ENCODE assay signal across 11 mouse cellular contexts in the genomic region with DNA sequence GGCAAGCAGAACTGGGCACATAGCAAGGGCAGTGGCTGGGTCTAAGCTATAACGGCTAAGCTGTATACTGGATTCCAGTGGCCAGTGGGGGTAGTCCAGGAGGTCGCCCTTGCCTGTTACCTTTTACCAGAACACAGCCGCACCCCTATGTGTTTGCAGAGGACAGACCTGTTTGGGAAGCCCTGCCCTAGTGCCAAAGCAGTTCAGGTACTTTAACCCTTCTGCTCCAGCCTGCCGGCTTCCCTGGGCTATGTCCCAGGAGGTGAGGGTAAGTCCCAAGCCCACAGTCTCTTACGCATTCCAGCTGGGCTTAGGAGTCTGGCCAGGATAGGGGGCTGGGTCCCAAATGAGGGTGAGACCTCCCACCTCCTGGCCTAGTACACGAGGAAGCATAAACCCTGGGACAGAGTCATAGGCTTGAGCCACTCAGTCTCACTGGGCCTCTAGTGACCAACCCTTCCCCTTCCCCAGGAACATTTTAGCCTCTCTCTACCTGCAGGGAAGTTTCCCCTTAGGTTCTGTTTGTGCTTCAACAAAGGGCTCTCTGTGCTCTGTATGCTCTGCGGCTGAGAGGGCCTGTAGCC. TPM values are rescaled to one million over a fixed set of nuclear protein-coding genes. Genes with fewer than 3 reads are reported as not detected.
DNase-seq lines count a peak whose midpoint lies in the region; ATAC-seq and TF ChIP-seq lines count a peak whose summit lies in the region.
"Had no signal": no experiment of that assay in that cellular context is flagged by ENCODE, and none has a peak within 500 bp of the region (broad histone marks: within the 10 kb centered on the region; RNA-seq: fewer than 3 reads in every experiment).

No protein-coding gene starts in this region.

- peak overlapping the region; percentile 35; the same call in 1 of the 2 replicates for H3K9ac ChIP-seq in limb, embryonic 13.5 days
- H3K9ac ChIP-seq in stomach, postnatal 0 days (ENCODE audit: low read length) = peak overlapping the region; percentile 31; the same call in 1 of the 2 replicates

- WGBS in limb, embryonic 13.5 days = 58% methylated on average over 7 of the region's 7 CpGs
- 46% methylated on average over 7 of the region's 7 CpGs for WGBS in stomach, postnatal 0 days

- 0 out of 2 replicates have a peak, but pooled peaks have one; percentile 44 for ATAC-seq in limb, embryonic 13.5 days (ENCODE audit: low FRiP score, low read depth)
- peak; percentile 64 for ATAC-seq in stomach, postnatal 0 days (ENCODE audit: low FRiP score, low TSS enrichment)

- H3K4me3 ChIP-seq in limb, embryonic 13.5 days = no peak overlapping the region
- no peak overlapping the region for H3K4me3 ChIP-seq in stomach, postnatal 0 days (ENCODE audit: low read depth, low read length)

- no peak for TF ChIP-seq EP300 in stomach, postnatal 0 days (optimal IDR thresholded peaks at IDR 0.05)

- peaks cover 29% of the 10 kb centered on the region for H3K4me1 ChIP-seq in limb, embryonic 13.5 days
- peaks cover 2% of the 10 kb centered on the region for H3K4me1 ChIP-seq in stomach, postnatal 0 days (replicated peaks; ENCODE audit: control insufficient read depth, insufficient read depth)

- H3K36me3 ChIP-seq in limb, embryonic 13.5 days = peaks cover 81% of the 10 kb centered on the region
- H3K36me3 ChIP-seq in stomach, postnatal 0 days (ENCODE audit: control insufficient read depth, insufficient read depth, low read length) = peaks cover 16% of the 10 kb centered on the region; the same call in 1 of the 2 replicates

- peak overlapping the region; percentile 14; the same call in 1 of the 2 replicates for H3K4me2 ChIP-seq in limb, embryonic 13.5 days (replicated peaks)
- H3K4me2 ChIP-seq in stomach, postnatal 0 days (replicated peaks; ENCODE audit: low read depth) = no peak overlapping the region; the same call in 1 of the 2 replicates

- peak; percentile 24 for DNase-seq in kidney, adult 18-20 months
- DNase-seq in kidney, postnatal 10 days = no peak
- DNase-seq in urinary bladder, postnatal 36 days (ENCODE audit: low spot score in 2 of 2) = peak; percentile 52 to 60
- no peak for DNase-seq in urinary bladder, adult 2 months (ENCODE audit: low spot score)
- peak; percentile 65 for DNase-seq in stomach, postnatal 0 days (ENCODE audit: low spot score)
- DNase-seq in right cerebral cortex, postnatal 25 days = no peak
- DNase-seq in left cerebral cortex, adult 8-10 months (ENCODE audit: low spot score in 2 of 2) = no peak
- DNase-seq: cerebellum, postnatal 36 days had no signal

- no peaks in the 10 kb centered on the region for H3K27me3 ChIP-seq in limb, embryonic 13.5 days
- no peaks in the 10 kb centered on the region for H3K27me3 ChIP-seq in stomach, postnatal 0 days (ENCODE audit: control insufficient read depth, insufficient read depth, low read length)

- peak overlapping the region; percentile 62; the same call in 1 of the 2 replicates for H3K27ac ChIP-seq in limb, embryonic 13.5 days
- peak overlapping the region; percentile 87 for H3K27ac ChIP-seq in stomach, postnatal 0 days (replicated peaks)

- no peaks in the 10 kb centered on the region for H3K9me3 ChIP-seq in limb, embryonic 13.5 days
- no peaks in the 10 kb centered on the region for H3K9me3 ChIP-seq in stomach, postnatal 0 days (ENCODE audit: control insufficient read depth, low read length)

- no peak for TF ChIP-seq CTCF in stomach, postnatal 0 days (IDR thresholded peaks at IDR 0.05; ENCODE audit: low read depth)

RNA-seq across cellular contexts. Expression of gene Gm28035, which starts 4.3 kb away (rescaled TPM):
- polyA plus RNA-seq in urinary bladder, adult 2 months (2012; rRNA removed) = 4.1 and 5.4 TPM in 2 replicates
- 0.22 TPM in 1 of 2 replicates, not detected in the other for polyA plus RNA-seq in limb, embryonic 13.5 days (2015; fragmentation: Nextera tagmentation; extraction: Ambion mirVana)
- 0.05 and 0.11 TPM in 2 replicates for polyA plus RNA-seq in stomach, postnatal 0 days (2015; fragmentation: Nextera tagmentation; extraction: Ambion mirVana)
- 1 to 10 TPM; 3.8 to 8.8 (median 5.5) TPM for total RNA-seq in left cerebral cortex, adult 8-10 months (2022)

RNA-seq across cellular contexts. Expression of gene Lrrc8a, which starts 7.2 kb away (rescaled TPM):
- 24.3 and 30.2 TPM in 2 replicates for polyA plus RNA-seq in urinary bladder, adult 2 months (2012; rRNA removed)
- 49.1 and 51.6 TPM in 2 replicates for polyA plus RNA-seq in limb, embryonic 13.5 days (2015; fragmentation: Nextera tagmentation; extraction: Ambion mirVana)
- 30.3 and 31.7 TPM in 2 replicates for polyA plus RNA-seq in stomach, postnatal 0 days (2015; fragmentation: Nextera tagmentation; extraction: Ambion mirVana)
- 10 to 100 TPM; 59.1 to 67.0 (median 61.5) TPM for total RNA-seq in left cerebral cortex, adult 8-10 months (2022)

RNA-seq across cellular contexts. Expression of gene Phyhd1, which starts 21.3 kb away (rescaled TPM):
- 36.2 and 55.9 TPM in 2 replicates for polyA plus RNA-seq in urinary bladder, adult 2 months (2012; rRNA removed)
- polyA plus RNA-seq in limb, embryonic 13.5 days (2015; fragmentation: Nextera tagmentation; extraction: Ambion mirVana) = 4.1 and 4.5 TPM in 2 replicates
- 5.8 and 7.1 TPM in 2 replicates for polyA plus RNA-seq in stomach, postnatal 0 days (2015; fragmentation: Nextera tagmentation; extraction: Ambion mirVana)
- total RNA-seq in left cerebral cortex, adult 8-10 months (2022) = 10 to 100 TPM; 16.6 to 22.2 (median 19.5) TPM

RNA-seq across cellular contexts. Expression of gene Gm28038, which starts 36.2 kb away (rescaled TPM):
- polyA plus RNA-seq in urinary bladder, adult 2 months (2012; rRNA removed) = not detected in 2 replicates
- polyA plus RNA-seq in limb, embryonic 13.5 days (2015; fragmentation: Nextera tagmentation; extraction: Ambion mirVana) = not detected in 2 replicates
- not detected in 2 replicates for polyA plus RNA-seq in stomach, postnatal 0 days (2015; fragmentation: Nextera tagmentation; extraction: Ambion mirVana)
- not detected for total RNA-seq in left cerebral cortex, adult 8-10 months (2022)
- total RNA-seq: heart, postnatal 10 days; left cerebral cortex, postnatal 14 days had no signal

RNA-seq across cellular contexts. Expression of gene Kyat1, which starts 39.0 kb away (rescaled TPM):
- 75.5 and 103 TPM in 2 replicates for polyA plus RNA-seq in urinary bladder, adult 2 months (2012; rRNA removed)
- 7.8 and 8.1 TPM in 2 replicates for polyA plus RNA-seq in limb, embryonic 13.5 days (2015; fragmentation: Nextera tagmentation; extraction: Ambion mirVana)
- polyA plus RNA-seq in stomach, postnatal 0 days (2015; fragmentation: Nextera tagmentation; extraction: Ambion mirVana) = 81.2 and 89.3 TPM in 2 replicates
- 10 to 100 TPM; 15.3 to 16.8 (median 16.1) TPM for total RNA-seq in left cerebral cortex, adult 8-10 months (2022)

Comparison
In these comparisons a context has a peak if more than half of its experiments do, and no peak if none do; other contexts are left out.
1. DNase-seq: peak in kidney, adult 18-20 months (single experiment), urinary bladder, postnatal 36 days (2 of 2) and stomach, postnatal 0 days (single experiment); none in kidney, postnatal 10 days (single experiment), urinary bladder, adult 2 months (single experiment), right cerebral cortex, postnatal 25 days (single experiment) and left cerebral cortex, adult 8-10 months (0 of 2).